Mouse (Mus musculus): ENCODE results near the gene Atg9a.

The Atg9a gene

GRCm38 (mm10) chr1:75168472-75169464 lies 23.2 kb downstream of the Atg9a start, which contains the start of gene Zfand2b:
Zfand2b (plus strand) TSS chr1:75168646.
- in situ Hi-C loops (cut with MboI): no loop called here

- in situ Hi-C loops (cut with MboI): no loop called here
Measured at GRCm38 (mm10) chr1:75168093-75168471, 23.9 kb downstream of the Atg9a start.

- in situ Hi-C loops (cut with MboI): no loop called here
Measured at GRCm38 (mm10) chr1:75160256-75160617, 31.8 kb downstream of the Atg9a start.

- in situ Hi-C loops (cut with MboI): no loop called here
Measured at GRCm38 (mm10) chr1:75159540-75160255, 32.3 kb downstream of the Atg9a start.

- in situ Hi-C loops (cut with MboI): no loop called here
Measured at GRCm38 (mm10) chr1:75158990-75159389, 33.0 kb downstream of the Atg9a start.

- in situ Hi-C loops (cut with MboI): no loop called here
Measured at GRCm38 (mm10) chr1:75155837-75156236, 36.2 kb downstream of the Atg9a start.

GRCm38 (mm10) chr1:75148727-75149126 lies 43.3 kb downstream of the Atg9a start:
- in situ Hi-C loops (cut with MboI): no loop called here

GRCm38 (mm10) chr1:75147411-75148135 lies 44.4 kb downstream of the Atg9a start:
- in situ Hi-C loops (cut with MboI): no loop called here

- in situ Hi-C loops (cut with MboI): no loop called here
Measured at GRCm38 (mm10) chr1:75145589-75145988, 46.4 kb downstream of the Atg9a start.

- in situ Hi-C loops (cut with MboI): no loop called here
Measured at GRCm38 (mm10) chr1:75142301-75143261, 49.4 kb downstream of the Atg9a start, which contains the start of the genes Cnppd1 and Retreg2. Cnppd1 (minus strand) TSS chr1:75142711. Retreg2 (plus strand) TSS chr1:75142778.

GRCm38 (mm10) chr1:75141486-75142190 lies 50.4 kb downstream of the Atg9a start:
- in situ Hi-C loops (cut with MboI): no loop called here

GRCm38 (mm10) chr1:75140601-75141190 lies 51.3 kb downstream of the Atg9a start:
- in situ Hi-C loops (cut with MboI): no loop called here

- in situ Hi-C loops (cut with MboI): no loop called here
Measured at GRCm38 (mm10) chr1:75138448-75138847, 53.5 kb downstream of the Atg9a start.

GRCm38 (mm10) chr1:75136730-75137129 lies 55.3 kb downstream of the Atg9a start:
- in situ Hi-C loops (cut with MboI): no loop called here

GRCm38 (mm10) chr1:75136293-75136692 lies 55.7 kb downstream of the Atg9a start:
- in situ Hi-C loops (cut with MboI): no loop called here

GRCm38 (mm10) chr1:75133421-75134207 lies 58.4 kb downstream of the Atg9a start, which contains the start of gene Slc23a3:
Slc23a3 (minus strand) TSS chr1:75133890.
- in situ Hi-C loops (cut with MboI): no loop called here

All from mature B cell (primary cell).